Mouse (Mus musculus) mesoderm, embryonic 11.5 days (tissue): ENCODE data around the gene Itgb7.
A peak's percentile ranks its signal among the peaks of the same experiment; 100 is the strongest.

Experiments used
- DNase-seq: peaks from one replicate; pipeline ENCODE4 v3.0.0-alpha.2; 2012; ENCODE audit warnings: low read depth, low spot score

The Itgb7 gene

DNA sequence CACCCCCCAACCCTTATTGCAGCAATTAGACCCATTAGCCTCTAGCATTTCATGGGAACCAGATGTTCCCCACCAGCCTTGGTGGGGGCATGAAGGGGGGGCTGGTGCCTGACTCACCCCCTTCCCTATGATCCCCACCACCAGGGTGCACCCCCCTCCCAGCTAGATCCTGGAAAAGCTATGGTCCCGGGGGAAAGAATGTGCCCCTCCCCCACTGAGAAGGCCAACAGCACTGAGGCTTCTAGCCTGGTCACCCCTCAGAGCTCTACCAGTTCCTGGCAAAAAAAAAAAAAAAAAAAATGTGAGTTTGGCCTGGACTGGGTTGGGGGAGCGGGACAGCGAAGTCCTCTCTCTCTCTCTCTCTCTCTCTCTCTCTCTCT lies 17.1 kb upstream of the Itgb7 start:
- DNase-seq, result peak; percentile 63

GRCm38 (mm10) chr15:102248131-102248811 lies 16.5 kb upstream of the Itgb7 start:
- DNase-seq, result no peak

GRCm38 (mm10) chr15:102247252-102248130 lies 15.7 kb upstream of the Itgb7 start:
- DNase-seq, result no peak

GRCm38 (mm10) chr15:102246866-102247251 lies 15.1 kb upstream of the Itgb7 start:
- peak; percentile 96 for DNase-seq

GRCm38 (mm10) chr15:102245891-102246741 lies 14.4 kb upstream of the Itgb7 start:
- peak; percentile 78 for DNase-seq

GRCm38 (mm10) chr15:102245461-102245881 lies 13.7 kb upstream of the Itgb7 start:
- DNase-seq, result no peak

- no peak for DNase-seq
These were observed 12.8 kb upstream of the Itgb7 start for GRCm38 (mm10) chr15:102244306-102245191.

- no peak for DNase-seq
These were observed 11.8 kb upstream of the Itgb7 start for GRCm38 (mm10) chr15:102243229-102244190.

DNA sequence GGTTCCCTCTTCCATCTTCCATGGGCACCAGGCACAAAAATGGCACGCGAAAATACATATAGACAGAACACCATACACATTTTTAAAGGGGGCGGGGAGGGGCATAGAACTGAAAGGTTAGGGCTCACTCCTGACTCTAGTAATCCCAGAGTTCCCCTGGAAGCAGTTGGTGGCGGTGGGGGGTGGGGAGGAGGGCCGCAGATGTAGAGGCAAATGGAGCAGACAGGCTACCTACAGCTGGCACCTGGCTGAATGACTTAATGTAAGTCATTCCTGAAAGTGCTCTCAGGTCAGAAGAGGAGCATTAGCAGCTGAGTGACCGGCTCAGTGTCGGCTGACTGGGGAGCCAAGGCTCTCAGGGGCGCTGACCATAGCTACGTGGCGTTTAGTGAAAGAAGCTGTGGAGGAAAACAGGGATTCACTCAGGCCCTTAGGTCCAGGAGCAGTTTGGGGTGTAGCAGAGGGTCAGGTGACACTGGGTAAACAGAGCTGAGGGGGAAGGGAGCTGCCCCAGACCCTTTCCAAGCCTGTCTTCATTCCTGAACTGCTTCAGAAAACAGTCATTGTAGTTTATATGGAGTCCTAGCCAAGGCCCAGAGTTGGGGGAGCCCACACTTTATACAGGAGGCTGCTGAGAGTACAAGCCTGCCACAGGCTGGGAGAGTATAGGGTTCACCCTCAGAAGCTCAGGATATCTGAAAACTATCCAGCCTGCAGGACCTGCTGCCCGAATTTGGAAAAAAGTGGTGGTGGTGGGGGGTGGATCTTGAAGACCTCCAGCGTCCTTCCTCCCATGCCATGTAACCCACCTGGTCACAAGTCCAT lies 10.9 kb upstream of the Itgb7 start:
- no peak for DNase-seq

GRCm38 (mm10) chr15:102240607-102241006 lies 8.9 kb upstream of the Itgb7 start:
- no peak for DNase-seq

GRCm38 (mm10) chr15:102239851-102240250 lies 8.1 kb upstream of the Itgb7 start:
- DNase-seq, result no peak

GRCm38 (mm10) chr15:102239260-102239590 lies 7.5 kb upstream of the Itgb7 start:
- DNase-seq, result peak; percentile 85

DNA sequence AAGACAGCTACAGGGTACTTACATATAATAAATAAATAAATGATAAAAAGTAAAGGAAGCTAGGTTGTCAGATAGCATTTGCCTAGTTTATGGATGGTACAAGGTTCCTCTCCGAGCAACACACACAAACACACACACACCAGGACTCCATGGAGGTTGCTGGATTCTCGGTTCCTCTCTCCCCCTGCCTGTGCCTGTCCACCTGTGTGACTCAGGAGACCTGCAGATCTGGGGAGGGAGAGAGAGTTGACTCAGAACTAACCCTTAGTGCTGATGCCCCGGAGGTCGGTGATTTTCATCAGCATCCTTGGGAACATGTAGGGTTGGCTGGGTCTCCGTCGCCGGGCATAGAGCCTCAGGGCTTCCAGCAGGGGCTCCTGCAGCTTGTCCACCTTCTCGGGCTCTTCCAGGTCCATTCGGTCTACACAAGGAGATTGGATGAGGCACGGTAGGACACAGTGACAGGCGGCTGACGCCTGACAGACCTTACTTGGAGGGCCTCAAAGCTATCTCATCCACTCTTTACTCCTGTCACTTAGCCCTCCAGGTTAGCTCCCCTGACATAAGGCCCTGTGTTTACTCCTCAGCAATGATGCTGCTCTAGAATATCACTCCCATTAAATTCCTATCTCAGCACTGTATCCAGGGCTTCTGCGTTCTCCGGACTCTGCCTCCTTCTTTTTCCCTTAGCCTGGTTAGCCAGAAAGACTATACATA lies 7.0 kb upstream of the Itgb7 start:
- DNase-seq, result no peak

DNA sequence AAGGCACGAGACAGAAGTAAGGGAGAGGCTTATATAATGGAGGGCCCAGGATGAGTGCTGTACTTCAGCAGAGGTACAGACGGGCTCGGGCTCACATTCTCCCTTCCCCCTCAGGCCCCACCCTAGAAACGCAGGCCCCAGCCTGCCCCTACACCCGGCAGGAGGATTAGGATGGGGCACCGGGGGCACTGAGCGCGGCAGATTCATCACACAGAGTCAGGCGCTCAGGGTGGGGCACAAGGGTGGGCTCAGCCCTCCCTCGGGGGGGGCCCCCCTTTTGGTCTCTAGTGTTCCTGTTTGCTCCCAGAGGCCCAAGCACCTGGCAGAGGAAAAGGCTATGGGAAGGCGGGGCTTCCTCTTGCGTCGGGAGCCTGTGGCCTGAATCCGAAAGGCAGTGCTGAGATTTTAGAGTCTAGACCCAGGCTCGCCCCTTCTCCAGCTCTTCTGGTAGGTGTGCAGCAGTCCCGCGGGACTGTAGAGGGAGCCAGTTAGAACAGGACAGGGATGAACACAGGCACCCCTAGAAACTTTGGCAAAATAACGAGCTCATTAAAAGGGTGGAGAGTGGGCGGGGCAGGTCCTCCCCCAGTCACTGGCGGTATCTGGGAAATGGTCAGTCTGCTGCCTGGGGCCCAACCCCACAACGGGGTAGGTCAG lies 3.8 kb upstream of the Itgb7 start:
- no peak for DNase-seq

DNA sequence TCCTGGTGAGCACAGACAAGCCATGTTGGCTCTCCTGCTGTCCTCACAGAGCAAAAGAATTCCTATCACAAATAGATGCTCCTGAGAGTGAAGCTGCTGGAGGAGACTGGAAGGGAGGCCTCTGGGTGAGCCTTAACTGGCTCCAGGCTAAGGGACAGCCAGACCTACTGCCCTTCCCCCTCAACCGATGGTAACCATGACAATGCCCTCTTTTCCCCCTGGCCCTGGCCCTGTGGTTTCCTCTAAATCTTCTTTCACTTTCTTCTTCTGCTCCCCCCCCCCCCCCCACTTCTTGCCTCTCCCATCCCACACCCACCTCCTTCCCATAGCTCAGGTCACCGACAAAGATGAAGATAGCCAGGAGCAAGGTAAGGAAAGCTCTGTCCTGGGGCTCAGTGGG lies 2.2 kb upstream of the Itgb7 start:
- DNase-seq, result no peak

GRCm38 (mm10) chr15:102232764-102233163 lies 1.0 kb upstream of the Itgb7 start:
- DNase-seq, result no peak

GRCm38 (mm10) chr15:102230408-102231321 lies 1.1 kb downstream of the Itgb7 start:
- DNase-seq, result no peak
